Mouse (Mus musculus) ES-Bruce4 (cell line): Measurements from ENCODE around the gene Ghrhr.

Source experiments
- CTCF ChIP-seq: IDR thresholded peaks from one replicate; pipeline ENCODE4 v1.8.1; 2011; ENCODE audit warnings: low read depth, low read length
- POLR2A ChIP-seq: IDR thresholded peaks from one replicate; pipeline ENCODE4 v1.8.1; 2011; ENCODE audit warnings: low read length; ENCODE audit not compliant: insufficient read depth

- TF ChIP-seq CTCF, result no peak
- no peak for TF ChIP-seq POLR2A
Measured at GRCm38 (mm10) chr6:55420869-55421361, 44.8 kb downstream of the Ghrhr start.
